Mouse (Mus musculus) liver, embryonic 12.5 days (tissue): Measurements from ENCODE around the gene Dcaf12. TPM values are rescaled to one million over a fixed set of nuclear protein-coding genes. Genes with fewer than 3 reads are reported as not detected.

Source experiments
- ATAC-seq: fragments of 200-750 bp; cut with Nextera tagmentation; 2 replicates; pipeline ENCODE4 v1.8.0; 2017; ENCODE audit warnings: moderate number of reproducible peaks, mild to moderate bottlenecking, moderate library complexity
- H3K27ac ChIP-seq: fragments of 300-500 bp; sonication (generic); 2 replicates; pipeline ENCODE4 v1.5.1; 2016; ENCODE audit warnings: mild to moderate bottlenecking
- H3K27me3 ChIP-seq: fragments of 300-500 bp; sonication (generic); replicated peaks from 2 replicates; pipeline ENCODE4 v1.6.1; 2016; ENCODE audit warnings: mild to moderate bottlenecking, moderate library complexity
- H3K36me3 ChIP-seq: fragments of 300-500 bp; sonication (generic); 2 replicates; pipeline ENCODE4 v1.6.1; 2016; ENCODE audit warnings: mild to moderate bottlenecking, moderate library complexity
- H3K4me1 ChIP-seq: fragments of 300-500 bp; sonication (generic); 2 replicates; pipeline ENCODE4 v1.6.1; 2016
- H3K4me2 ChIP-seq: fragments of 300-500 bp; sonication (generic); 2 replicates; pipeline ENCODE4 v1.6.1; 2016; ENCODE audit warnings: mild to moderate bottlenecking, moderate library complexity
- H3K4me3 ChIP-seq: fragments of 300-500 bp; sonication (generic); 2 replicates; pipeline ENCODE4 v1.5.1; 2016; ENCODE audit warnings: mild to moderate bottlenecking, moderate library complexity
- H3K9ac ChIP-seq: fragments of 300-500 bp; sonication (generic); 2 replicates; pipeline ENCODE4 v1.6.1; 2016; ENCODE audit warnings: mild to moderate bottlenecking, moderate library complexity
- H3K9me3 ChIP-seq: fragments of 300-500 bp; sonication (generic); replicated peaks from 2 replicates; pipeline ENCODE4 v1.6.1; 2016; ENCODE audit warnings: mild to moderate bottlenecking, moderate library complexity
- WGBS: fragments of 180-500 bp; shearing (Covaris S2); methylation state at CpG from one replicate; pipeline ENCODE4 v1.1.7; 2016; ENCODE audit not compliant: insufficient replicate concordance; 5-methylcytosine and 5-hydroxymethylcytosine counted together
- polyA plus RNA-seq: library from polyadenylated mRNA; unstranded; fragments of >200 nt; fragmentation: Nextera tagmentation; extraction: Ambion mirVana; gene quantifications from 2 replicates; pipeline ENCODE4 v1.2.1, GENCODE M21; 2016

Dcaf12 gene
- polyA plus RNA-seq, 1 experiment from 2014 or later: 61.4 TPM

- H3K4me2 ChIP-seq: peak overlapping the region; percentile 88
- WGBS: under 1% methylated on average over 17 of the region's 18 CpGs
- peak overlapping the region; percentile 93 for H3K27ac ChIP-seq
- H3K9me3 ChIP-seq: no peaks in the 10 kb centered on the region
- H3K9ac ChIP-seq: peak overlapping the region; percentile 92
- peak overlapping the region; percentile 92 for H3K4me3 ChIP-seq
- peaks cover 25% of the 10 kb centered on the region for H3K36me3 ChIP-seq
- H3K27me3 ChIP-seq: no peaks in the 10 kb centered on the region
- peak; percentile 65 for ATAC-seq
- peaks cover 49% of the 10 kb centered on the region for H3K4me1 ChIP-seq
These were observed 40.2 kb downstream of the Dcaf12 start for GRCm38 (mm10) chr4:41274377-41274979.

- no peak overlapping the region for H3K4me3 ChIP-seq
- no peaks in the 10 kb centered on the region for H3K27me3 ChIP-seq
- no peaks in the 10 kb centered on the region for H3K9me3 ChIP-seq
- no peak overlapping the region for H3K9ac ChIP-seq
- H3K36me3 ChIP-seq: peaks cover 80% of the 10 kb centered on the region
- peaks cover 33% of the 10 kb centered on the region for H3K4me1 ChIP-seq
- no peak for ATAC-seq
- H3K4me2 ChIP-seq: no peak overlapping the region
- no peak overlapping the region for H3K27ac ChIP-seq
These were observed 46.6 kb downstream of the Dcaf12 start for GRCm38 (mm10) chr4:41268133-41268532.

DNA sequence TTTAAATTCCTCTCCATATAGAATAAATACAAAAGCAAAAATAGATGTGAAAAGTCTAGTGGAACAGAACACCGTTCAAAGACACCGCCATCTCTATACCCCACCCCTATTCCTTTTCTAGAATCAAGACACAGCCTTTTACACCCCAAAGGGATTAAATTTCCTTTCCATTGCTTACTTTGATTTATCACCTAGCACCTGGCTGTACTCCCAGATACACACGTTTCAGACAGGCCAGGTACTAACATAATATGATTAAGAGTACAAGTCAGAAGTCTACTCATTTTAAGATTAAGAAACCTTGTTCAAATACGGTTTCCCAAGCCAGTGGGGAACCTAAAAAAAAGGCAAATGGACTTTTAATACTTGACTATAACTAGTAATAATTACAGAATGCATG lies 48.3 kb downstream of the Dcaf12 start:
- Histone ChIP-seq H3K4me2 (no peak overlapping the region), H3K27me3 (no peaks in the 10 kb centered on the region), H3K9ac (no peak overlapping the region), H3K36me3 (peaks cover 91% of the 10 kb centered on the region), H3K27ac (no peak overlapping the region), H3K4me3 (no peak overlapping the region), H3K4me1 (peaks cover 16% of the 10 kb centered on the region), H3K9me3 (no peaks in the 10 kb centered on the region)
- 83% methylated on average over 4 of the region's 4 CpGs for WGBS
- no peak for ATAC-seq

GRCm38 (mm10) chr4:41260691-41261090 lies 54.0 kb downstream of the Dcaf12 start:
- no peak overlapping the region for H3K9ac ChIP-seq
- no peaks in the 10 kb centered on the region for H3K9me3 ChIP-seq
- H3K27ac ChIP-seq: no peak overlapping the region
- no peak overlapping the region for H3K4me3 ChIP-seq
- peaks cover 69% of the 10 kb centered on the region for H3K36me3 ChIP-seq
- H3K4me2 ChIP-seq: no peak overlapping the region
- H3K4me1 ChIP-seq: peaks cover 14% of the 10 kb centered on the region
- ATAC-seq: no peak
- H3K27me3 ChIP-seq: no peaks in the 10 kb centered on the region

DNA sequence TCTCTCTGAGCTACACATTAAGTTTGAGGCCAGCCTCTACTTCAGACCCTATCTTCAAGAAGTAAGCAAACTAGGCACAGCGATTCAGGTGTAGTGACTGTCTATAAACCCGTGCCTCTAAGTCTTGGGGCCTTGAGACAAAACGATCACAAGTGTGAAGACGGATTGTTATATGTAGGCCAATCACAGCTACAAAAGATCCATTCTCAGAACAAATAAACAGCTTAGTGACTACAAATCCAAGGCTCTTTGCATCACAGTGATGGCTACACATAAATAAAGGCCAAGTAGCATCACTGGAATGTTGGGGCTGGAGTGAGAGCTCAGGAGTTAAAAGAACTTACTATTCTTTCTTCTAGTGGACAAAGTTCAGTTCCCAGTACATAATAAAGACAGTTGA lies 55.7 kb downstream of the Dcaf12 start:
- WGBS: 84% methylated on average over 4 of the region's 4 CpGs
- no peak overlapping the region for H3K4me2 ChIP-seq
- peaks cover 57% of the 10 kb centered on the region for H3K36me3 ChIP-seq
- H3K9ac ChIP-seq: no peak overlapping the region
- no peaks in the 10 kb centered on the region for H3K27me3 ChIP-seq
- H3K9me3 ChIP-seq: no peaks in the 10 kb centered on the region
- H3K4me1 ChIP-seq: peaks cover 14% of the 10 kb centered on the region
- no peak for ATAC-seq
- no peak overlapping the region for H3K4me3 ChIP-seq
- H3K27ac ChIP-seq: no peak overlapping the region

DNA sequence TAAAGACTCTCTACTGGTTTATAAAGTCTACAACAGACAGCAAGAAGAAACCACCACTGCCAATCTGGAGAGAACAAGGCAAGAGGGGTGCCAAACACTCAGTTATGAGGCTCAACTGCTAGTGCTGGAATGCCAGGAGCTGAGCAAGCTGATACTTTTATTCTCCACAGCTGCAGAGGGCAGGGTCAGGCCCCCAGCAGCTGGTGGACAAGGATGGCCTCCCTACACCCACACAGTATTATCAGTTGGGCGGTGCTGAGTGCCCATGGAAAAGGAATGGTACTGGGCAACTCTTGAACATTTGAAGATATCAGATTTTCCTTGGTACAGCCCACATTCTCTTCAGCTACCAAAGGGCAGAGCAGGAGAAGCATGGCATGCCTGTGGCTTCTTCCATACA lies 56.9 kb downstream of the Dcaf12 start:
- Histone ChIP-seq H3K36me3 (peaks cover 59% of the 10 kb centered on the region), H3K9me3 (no peaks in the 10 kb centered on the region), H3K4me3 (no peak overlapping the region), H3K9ac (no peak overlapping the region), H3K4me2 (no peak overlapping the region), H3K27me3 (no peaks in the 10 kb centered on the region), H3K27ac (no peak overlapping the region), H3K4me1 (peaks cover 14% of the 10 kb centered on the region)
- WGBS: 66% methylated on average over 1 of the region's 1 CpGs
- no peak for ATAC-seq

DNA sequence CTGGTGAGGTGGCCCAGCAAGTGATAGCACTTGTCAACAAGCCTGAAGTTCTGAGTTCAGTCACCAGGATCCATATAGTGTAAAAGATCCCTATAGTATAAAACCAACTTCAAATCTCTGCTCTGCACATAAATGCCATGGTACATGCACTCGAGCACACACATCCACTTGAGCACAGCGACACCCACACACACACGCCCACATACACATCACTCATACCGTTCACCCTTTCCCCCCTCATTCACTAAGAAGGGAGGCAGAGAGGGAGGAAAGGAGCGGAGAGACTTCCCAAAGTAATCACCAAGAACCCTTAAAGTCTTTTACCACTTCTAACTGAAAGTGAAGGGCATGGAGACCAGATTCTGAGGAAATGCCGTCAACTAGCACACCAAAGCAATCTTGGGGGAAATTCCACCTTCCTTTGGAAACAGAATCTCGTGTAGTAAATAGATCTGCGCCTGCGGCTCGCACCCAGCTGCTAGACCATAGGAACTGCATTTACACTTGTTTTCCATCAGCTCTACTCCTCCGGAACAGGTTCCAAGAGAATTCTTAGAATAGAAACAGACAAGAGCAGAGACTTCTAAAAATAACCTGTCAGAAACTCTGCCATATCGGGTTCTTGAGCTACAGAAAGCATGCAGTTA lies 59.0 kb downstream of the Dcaf12 start:
- no peak overlapping the region for H3K27ac ChIP-seq
- no peak overlapping the region for H3K4me3 ChIP-seq
- no peak overlapping the region for H3K4me2 ChIP-seq
- no peaks in the 10 kb centered on the region for H3K27me3 ChIP-seq
- H3K9ac ChIP-seq: no peak overlapping the region
- H3K4me1 ChIP-seq: peaks cover 10% of the 10 kb centered on the region
- H3K9me3 ChIP-seq: no peaks in the 10 kb centered on the region
- ATAC-seq: no peak
- H3K36me3 ChIP-seq: peaks cover 58% of the 10 kb centered on the region
- 77% methylated on average over 12 of the region's 12 CpGs for WGBS

DNA sequence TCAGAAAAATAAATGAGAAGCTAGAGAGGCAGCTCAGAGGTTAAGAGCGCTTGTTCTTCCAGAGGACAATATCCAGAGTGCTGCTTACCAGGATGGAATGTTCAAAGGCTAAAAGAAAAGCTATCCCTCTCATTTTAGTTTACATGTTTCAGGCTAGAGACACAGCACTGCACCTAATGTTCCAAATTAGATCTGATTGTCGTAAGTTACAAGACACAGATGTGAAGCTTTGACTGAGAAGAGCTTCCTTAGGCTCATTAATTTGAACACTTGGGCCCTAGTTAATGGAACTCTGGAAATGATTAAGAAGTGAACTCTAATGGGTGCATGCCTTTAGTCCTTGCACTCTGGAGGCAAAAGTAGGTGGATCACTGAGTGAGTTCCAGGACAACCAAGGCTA lies 60.9 kb downstream of the Dcaf12 start:
- peaks cover 9% of the 10 kb centered on the region for H3K4me1 ChIP-seq
- H3K9me3 ChIP-seq: no peaks in the 10 kb centered on the region
- no peak overlapping the region for H3K27ac ChIP-seq
- ATAC-seq: no peak
- H3K9ac ChIP-seq: no peak overlapping the region
- H3K4me3 ChIP-seq: no peak overlapping the region
- H3K36me3 ChIP-seq: peaks cover 67% of the 10 kb centered on the region
- WGBS: 92% methylated on average over 2 of the region's 2 CpGs
- H3K27me3 ChIP-seq: no peaks in the 10 kb centered on the region
- no peak overlapping the region for H3K4me2 ChIP-seq

GRCm38 (mm10) chr4:41245408-41245807 lies 69.3 kb downstream of the Dcaf12 start:
- peaks cover 90% of the 10 kb centered on the region for H3K36me3 ChIP-seq
- H3K4me1 ChIP-seq: no peaks in the 10 kb centered on the region
- ATAC-seq: no peak
- H3K27me3 ChIP-seq: no peaks in the 10 kb centered on the region
- H3K4me2 ChIP-seq: no peak overlapping the region
- H3K27ac ChIP-seq: no peak overlapping the region
- no peaks in the 10 kb centered on the region for H3K9me3 ChIP-seq
- no peak overlapping the region for H3K4me3 ChIP-seq
- H3K9ac ChIP-seq: no peak overlapping the region
- 87% methylated on average over 2 of the region's 2 CpGs for WGBS

Other genes starting within 250 kb of the Dcaf12 start
- 20.9 and 22.3 TPM in 2 replicates for gene Aqp3, start 216.7 kb downstream of the Dcaf12 start, polyA plus RNA-seq
- gene Nol6, start 190.4 kb downstream of the Dcaf12 start, polyA plus RNA-seq: 21.9 and 22.0 TPM in 2 replicates
- gene Ube2r2, start 179.1 kb downstream of the Dcaf12 start, polyA plus RNA-seq: 39.9 and 44.8 TPM in 2 replicates
- gene Ubap2, start 39.7 kb downstream of the Dcaf12 start, polyA plus RNA-seq: 48.7 and 50.2 TPM in 2 replicates
- 28.3 and 28.5 TPM in 2 replicates for gene Ubap1, start 34.1 kb upstream of the Dcaf12 start, polyA plus RNA-seq
- 9.0 and 9.5 TPM in 2 replicates for gene Kif24, start 150.0 kb upstream of the Dcaf12 start, polyA plus RNA-seq
- gene Nudt2, start 150.3 kb upstream of the Dcaf12 start, polyA plus RNA-seq: 30.9 and 31.7 TPM in 2 replicates
- gene AI464131, start 188.2 kb upstream of the Dcaf12 start, polyA plus RNA-seq: 0.57 and 0.98 TPM in 2 replicates
- not detected in 2 replicates for gene 1110017D15Rik, start 202.4 kb upstream of the Dcaf12 start, polyA plus RNA-seq